Mouse (Mus musculus): ENCODE measurements around the gene Slc43a3.

DNA sequence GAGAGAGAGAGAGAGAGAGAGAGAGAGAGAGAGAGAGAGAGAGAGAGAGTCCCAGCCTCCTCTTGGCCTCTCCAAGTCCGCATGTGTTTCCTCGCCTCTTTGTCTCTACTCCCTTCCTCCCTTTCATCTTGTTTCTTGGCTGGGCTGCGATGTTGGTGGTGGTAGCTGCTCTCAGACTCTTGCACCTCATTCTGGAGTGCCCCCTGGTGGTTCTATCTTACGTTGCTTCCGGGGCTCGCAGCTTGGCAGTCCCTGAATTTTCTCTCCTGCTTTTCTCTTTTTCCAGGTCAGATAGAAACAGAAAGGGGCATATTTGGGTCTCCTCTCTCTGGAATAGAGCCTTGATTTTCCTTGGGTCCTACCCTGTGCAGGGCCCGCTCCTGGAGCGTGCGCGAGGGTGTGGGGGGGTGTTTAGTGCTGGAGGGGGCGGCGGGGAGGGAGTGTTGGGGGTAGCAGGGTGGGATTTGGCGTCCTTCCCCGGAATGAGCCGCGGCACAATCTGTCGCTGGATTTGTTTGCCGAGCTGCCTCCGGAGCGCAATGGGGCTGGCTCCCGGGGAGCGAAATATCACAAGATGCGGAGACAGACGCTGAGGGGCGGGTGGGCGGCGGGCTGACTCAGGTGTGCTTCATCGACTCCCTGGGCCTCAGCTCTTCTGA lies 47.6 kb upstream of the Slc43a3 start:
- TF ChIP-seq CTCF (IDR thresholded peaks at IDR 0.05; ENCODE audit: borderline replicate concordance, extremely low read depth, insufficient read depth, insufficient read length) (peak; percentile 71; the same call in 1 of the 2 replicates), POLR2A (IDR thresholded peaks at IDR 0.05; ENCODE audit: borderline replicate concordance, extremely low read depth, insufficient read depth, insufficient read length, poor library complexity, severe bottlenecking) (no peak)

Measured in brain, embryonic 14.5 days (tissue).